Mouse (Mus musculus) T-helper 17 cell (primary cell): Measurements from ENCODE around the gene Popdc3.

ENCODE experiments used
- in situ Hi-C, 2 experiments: fragments of 300-600 bp; cut with MboI, MseI; formaldehyde crosslinking; loops; 1 replicate in 1 of 2; 2 replicates in 1 of 2; pipeline ENCODE4 v1.15.1; 2025; ENCODE audit warnings: high pct_unique_total_duplicates in 2 of 2

Popdc3 gene

DNA sequence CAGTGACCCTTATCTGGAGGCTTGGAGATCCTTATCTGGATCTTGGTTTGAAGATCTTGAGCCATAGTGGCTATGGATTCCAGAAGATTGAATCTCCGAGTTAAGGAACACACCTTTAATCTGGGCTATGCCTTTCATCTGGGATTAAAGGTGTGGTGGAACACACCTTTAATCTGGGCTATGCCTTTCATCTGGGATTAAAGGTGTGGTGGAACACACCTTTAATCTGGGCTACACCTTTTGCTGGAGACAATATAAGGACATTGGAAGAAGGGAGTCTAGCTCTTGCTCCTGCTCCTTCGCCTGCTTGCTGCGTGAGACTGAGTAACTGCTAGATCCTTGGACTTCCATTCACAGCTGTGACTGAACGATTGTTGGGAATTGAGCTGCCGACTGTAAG lies at the start of gene Popdc3:
TSS of gene Popdc3 (plus strand) at position 301 of the 400 bp plus-strand sequence.
- in situ Hi-C loops: loop anchor here in 1 of 2 experiments (5.0 kb wide), 1 partner anchor 420 kb away; no protein-coding TSS in a partner anchor

DNA sequence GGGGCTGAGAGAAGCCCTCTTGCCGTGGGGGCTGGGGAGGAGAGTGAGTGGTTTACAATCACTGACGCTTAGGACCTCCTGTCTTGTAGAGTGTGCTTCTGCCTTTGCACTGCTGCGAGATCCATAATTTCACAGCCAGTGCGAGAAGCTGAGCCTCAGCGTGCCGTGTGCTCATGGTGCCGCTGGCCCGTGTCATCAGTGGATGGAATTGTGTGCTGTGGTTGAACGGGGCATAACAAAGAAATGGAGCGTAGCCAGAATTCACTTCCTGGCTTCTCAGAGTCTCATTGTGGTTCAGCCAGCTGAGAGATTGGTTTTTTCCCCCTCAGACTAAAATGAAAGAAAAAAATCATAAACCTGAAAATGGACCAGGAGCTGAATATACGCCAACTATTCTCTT lies 48.8 kb upstream of the Popdc3 start:
- in situ Hi-C loops: loop anchor here in 1 of 2 experiments (5.0 kb wide), 1 partner anchor 57 kb away; no protein-coding TSS in a partner anchor

GRCm38 (mm10) chr10:45130004-45130403 lies 47.9 kb upstream of the Popdc3 start:
- in situ Hi-C loops: no loop called here

GRCm38 (mm10) chr10:45132371-45132770 lies 45.5 kb upstream of the Popdc3 start:
- in situ Hi-C loops: no loop called here

- in situ Hi-C loops: no loop called here
Measured at GRCm38 (mm10) chr10:45136806-45137205, 41.1 kb upstream of the Popdc3 start.

- in situ Hi-C loops: no loop called here
Measured at GRCm38 (mm10) chr10:45139910-45140309, 38.0 kb upstream of the Popdc3 start.

GRCm38 (mm10) chr10:45140474-45141212 lies 37.3 kb upstream of the Popdc3 start:
- in situ Hi-C loops: no loop called here

DNA sequence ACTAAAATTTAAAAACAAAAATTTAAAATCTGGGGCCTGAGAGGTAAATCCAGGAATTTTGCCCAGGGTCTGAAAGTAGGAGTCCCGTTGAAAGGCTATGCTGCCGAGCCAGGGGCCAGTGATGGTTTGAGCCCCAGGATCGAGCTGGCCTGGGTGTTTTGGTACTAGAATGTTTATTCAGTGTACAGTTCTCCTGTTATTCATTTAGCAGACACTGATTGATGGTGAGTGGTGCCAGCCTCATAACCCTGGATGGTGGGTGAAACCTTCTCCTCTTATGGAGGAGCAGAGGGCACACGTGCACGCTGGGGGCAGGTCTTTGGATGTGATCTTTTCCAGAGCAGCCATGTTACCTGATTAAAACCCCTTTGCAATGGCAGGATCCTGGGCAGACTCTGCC lies 35.5 kb upstream of the Popdc3 start:
- in situ Hi-C loops: no loop called here

- in situ Hi-C loops: no loop called here
Measured at GRCm38 (mm10) chr10:45144038-45144817, 33.7 kb upstream of the Popdc3 start.

DNA sequence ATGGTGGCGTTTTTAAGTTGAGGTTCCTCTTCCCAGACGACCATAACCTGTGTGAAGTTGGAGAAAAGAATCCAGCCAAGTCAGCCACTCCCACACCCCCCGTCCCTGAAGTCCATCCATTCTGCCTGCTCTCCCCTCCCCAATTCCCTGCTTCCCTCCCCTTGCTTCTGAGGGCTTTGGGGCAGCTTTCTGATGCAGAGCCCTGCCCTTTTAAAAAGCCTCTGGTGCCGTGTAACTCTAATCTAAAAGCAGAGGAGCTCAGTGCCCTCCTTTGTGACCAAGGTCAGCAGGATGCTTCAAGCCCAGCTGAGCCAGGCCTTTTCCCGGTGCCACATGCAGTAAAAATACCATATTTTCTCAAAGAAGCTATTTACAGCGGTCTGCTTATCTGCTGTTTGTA lies 31.1 kb upstream of the Popdc3 start:
- in situ Hi-C loops: no loop called here

GRCm38 (mm10) chr10:45151137-45151536 lies 26.8 kb upstream of the Popdc3 start:
- in situ Hi-C loops: loop anchor here in 1 of 2 experiments (5.0 kb wide), 1 partner anchor 44 kb away; no protein-coding TSS in a partner anchor

DNA sequence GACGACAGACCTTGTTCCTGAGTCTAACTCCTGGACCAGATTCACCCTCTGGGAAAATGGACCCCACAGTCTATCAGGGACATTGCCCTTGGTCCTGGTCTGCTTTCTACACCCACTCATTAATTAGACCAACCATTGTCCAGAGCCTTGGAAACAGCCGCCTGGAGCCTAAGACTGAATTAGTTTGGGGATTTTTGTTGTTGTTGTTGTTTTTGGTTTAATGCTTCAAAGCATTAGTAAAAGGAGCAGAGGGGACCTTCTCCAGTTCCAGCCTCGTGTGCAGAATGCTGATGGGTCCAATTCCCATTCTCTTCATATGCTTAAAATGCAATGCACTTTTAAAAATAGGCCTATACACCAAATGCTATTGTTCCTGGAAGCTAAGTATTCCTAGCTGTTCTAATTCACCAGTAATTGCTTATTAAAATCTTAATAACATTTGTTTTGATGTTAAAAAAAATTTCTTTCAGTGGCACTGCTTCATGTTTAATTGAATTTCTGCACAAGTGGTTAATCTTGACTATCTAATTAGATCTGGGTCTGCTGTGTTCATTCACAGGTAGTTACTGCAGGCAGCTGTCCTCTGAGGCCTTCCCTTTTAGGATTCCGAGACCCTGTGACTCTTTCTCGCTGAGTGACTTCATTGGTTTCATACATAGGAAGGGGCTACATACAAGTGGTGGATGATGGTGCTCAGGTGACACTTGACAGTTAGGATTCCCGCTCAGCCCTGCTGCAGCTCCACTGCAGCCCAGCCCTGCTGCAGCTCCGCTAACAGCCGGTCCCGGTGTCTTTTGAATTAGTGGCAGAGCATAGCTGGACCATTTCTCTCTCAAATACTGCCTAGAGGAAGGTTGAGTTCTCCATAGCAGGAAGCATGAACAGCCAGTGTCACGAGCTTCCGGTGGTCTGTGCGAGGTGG lies 25.9 kb upstream of the Popdc3 start:
- in situ Hi-C loops: loop anchor here in 1 of 2 experiments (5.0 kb wide), 1 partner anchor 45 kb away; no protein-coding TSS in a partner anchor

DNA sequence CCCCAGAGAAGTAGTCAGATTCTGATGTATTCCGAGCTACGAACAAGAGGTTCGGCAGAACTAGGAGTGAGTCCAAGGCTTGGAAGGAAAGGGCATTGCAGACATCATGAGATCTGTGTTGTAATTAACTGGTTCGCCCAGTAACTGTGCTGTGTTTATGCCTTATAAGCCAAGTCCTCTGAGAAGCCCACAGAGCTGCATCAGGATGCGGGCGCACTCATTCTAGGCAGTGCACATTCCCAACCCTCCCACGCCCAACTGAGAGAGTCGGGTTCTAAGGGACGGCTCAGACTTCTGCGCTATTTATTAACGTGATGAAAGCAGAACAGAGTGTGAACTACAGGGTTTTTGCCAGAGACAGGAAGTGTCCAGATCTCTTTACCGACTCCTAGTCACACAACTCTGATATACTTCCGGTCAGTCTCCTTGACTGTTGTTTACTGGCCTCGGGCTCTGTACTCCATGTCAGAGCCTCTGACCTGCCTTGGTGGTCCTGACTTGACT lies 23.3 kb upstream of the Popdc3 start:
- in situ Hi-C loops: loop anchor here in 1 of 2 experiments (5.0 kb wide), 1 partner anchor 47 kb away; no protein-coding TSS in a partner anchor

- in situ Hi-C loops: no loop called here
Measured at GRCm38 (mm10) chr10:45165851-45166250, 12.0 kb upstream of the Popdc3 start.

- in situ Hi-C loops: loop anchor here in 1 of 2 experiments (5.0 kb wide), 1 partner anchor 423 kb away; no protein-coding TSS in a partner anchor
Measured at GRCm38 (mm10) chr10:45173927-45174326, 4.0 kb upstream of the Popdc3 start.

DNA sequence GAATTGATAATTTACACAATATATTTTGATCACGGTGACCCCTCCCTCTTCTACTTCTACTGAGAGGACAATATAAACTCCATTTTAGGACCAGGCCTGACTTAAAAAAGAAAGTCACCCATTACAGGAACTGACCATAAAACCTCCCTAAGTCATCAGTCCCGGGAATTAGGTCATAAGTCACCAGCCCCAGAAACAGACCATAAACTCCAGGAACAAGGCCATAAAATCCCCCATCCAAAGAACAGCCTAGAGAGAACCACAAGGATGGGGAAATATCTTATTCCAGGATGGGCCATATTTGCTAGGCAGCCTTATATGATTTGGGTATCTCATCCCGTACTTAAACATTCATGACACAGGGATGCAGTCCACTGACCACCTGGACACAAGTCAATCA lies 3.6 kb upstream of the Popdc3 start:
- in situ Hi-C loops: loop anchor here in 1 of 2 experiments (5.0 kb wide), 1 partner anchor 423 kb away; no protein-coding TSS in a partner anchor

DNA sequence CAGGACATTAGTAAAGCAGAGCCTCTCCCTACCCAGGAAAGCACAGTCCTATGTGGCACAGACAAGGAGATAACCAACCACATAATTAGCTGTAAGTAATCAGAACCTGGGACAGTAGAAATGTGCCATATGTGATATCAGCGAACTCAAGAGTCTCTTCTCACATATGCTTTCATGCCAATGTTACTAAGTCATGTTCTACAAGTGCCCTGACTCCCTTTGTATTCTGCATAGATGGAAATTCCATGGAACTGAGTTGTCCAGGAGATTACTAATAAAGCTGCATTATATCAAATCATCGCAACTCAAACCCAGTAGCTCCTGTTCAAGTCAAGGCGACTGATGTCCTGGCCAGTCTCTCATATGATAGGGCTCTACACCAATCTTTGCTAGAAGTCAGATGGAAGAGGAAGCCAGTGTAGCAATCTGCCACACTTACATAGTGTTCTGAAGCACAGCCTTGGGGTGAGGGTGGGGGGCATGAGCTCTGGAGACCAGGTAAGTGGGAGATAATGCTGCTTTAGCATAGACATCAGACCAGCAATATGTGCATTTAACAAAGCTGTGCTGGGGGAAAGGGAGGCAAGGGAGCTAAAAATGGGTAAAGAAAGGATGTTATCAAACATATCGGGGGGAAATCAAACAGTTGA lies 2.9 kb downstream of the Popdc3 start:
- in situ Hi-C loops: no loop called here

DNA sequence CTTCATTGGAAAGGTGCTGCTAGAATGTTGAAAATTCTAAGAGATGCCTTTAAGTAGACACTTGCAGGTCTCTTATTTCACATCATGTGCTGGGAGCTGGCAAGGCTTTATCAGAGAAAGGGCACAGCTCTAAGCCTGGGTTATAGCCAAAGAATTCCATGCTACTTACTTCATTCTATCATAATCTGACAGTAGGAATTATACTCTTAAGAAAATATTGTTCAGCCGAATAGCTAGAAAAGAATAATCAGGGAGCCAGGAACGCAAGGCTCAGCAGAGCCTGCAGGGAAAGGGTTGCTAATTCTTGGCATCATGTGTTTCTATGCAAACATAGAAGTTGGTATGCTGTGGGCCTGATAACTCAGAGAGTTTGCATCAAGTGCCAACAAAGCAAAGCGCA lies 3.4 kb downstream of the Popdc3 start:
- in situ Hi-C loops: no loop called here

DNA sequence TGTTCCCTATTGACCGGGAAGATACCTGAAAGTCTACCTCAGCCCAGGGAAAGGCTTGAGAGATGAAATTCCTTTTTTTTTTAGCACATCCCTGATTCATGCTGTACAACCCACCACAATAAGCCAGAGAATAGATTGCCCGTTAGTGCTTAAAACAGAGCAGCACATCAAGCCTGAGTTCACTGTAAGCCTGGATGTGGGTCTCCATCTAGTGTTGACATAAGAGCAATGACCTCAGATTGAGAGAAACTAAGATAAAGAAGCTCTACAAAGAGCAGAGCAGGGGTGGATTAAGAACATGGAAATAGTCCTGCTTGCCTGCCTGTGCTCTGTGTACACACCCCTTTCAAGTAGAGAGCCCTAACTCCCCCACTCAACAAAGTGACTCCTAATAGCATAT lies 7.6 kb downstream of the Popdc3 start:
- in situ Hi-C loops: no loop called here
